Mouse (Mus musculus) embryo, embryonic 10.5 days (tissue): ENCODE results near the gene Metrnl.
A peak's percentile ranks its signal among the peaks of the same experiment; 100 is the strongest.

Experiments used
- DNase-seq: peaks from one replicate; pipeline ENCODE4 v3.0.0-alpha.2; 2015; ENCODE audit warnings: low spot score

Metrnl gene

GRCm38 (mm10) chr11:121734892-121735291 lies 33.5 kb downstream of the Metrnl start:
- DNase-seq: no peak

- peak; percentile 34 for DNase-seq
Observed at GRCm38 (mm10) chr11:121738616-121739015, 37.3 kb downstream of the Metrnl start.

GRCm38 (mm10) chr11:121740906-121741305 lies 39.6 kb downstream of the Metrnl start:
- no peak for DNase-seq

- DNase-seq: peak; percentile 18
Observed at GRCm38 (mm10) chr11:121741433-121741832, 40.1 kb downstream of the Metrnl start.

- no peak for DNase-seq
Observed at GRCm38 (mm10) chr11:121743113-121743512, 41.8 kb downstream of the Metrnl start.

GRCm38 (mm10) chr11:121743915-121744628 lies 42.7 kb downstream of the Metrnl start:
- no peak for DNase-seq

GRCm38 (mm10) chr11:121746941-121747494 lies 45.7 kb downstream of the Metrnl start:
- DNase-seq: no peak

GRCm38 (mm10) chr11:121748003-121748684 lies 46.8 kb downstream of the Metrnl start:
- DNase-seq: no peak
